Mouse (Mus musculus): ENCODE results near the gene Relb. TPM values are rescaled to one million over a fixed set of nuclear protein-coding genes. Genes with fewer than 3 reads are reported as not detected.

Relb gene
- polyA plus RNA-seq, 1 experiment = 144 TPM

GRCm38 (mm10) chr7:19603849-19604605 lies 25.2 kb downstream of the Relb start, which contains the start of gene Clasrp:
Clasrp (minus strand) TSS chr7:19604486.
- H3K4me3 ChIP-seq (ENCODE audit: low read depth, low read length) = peak within 1 kb of the TSS; percentile 86
- H3K27ac ChIP-seq (ENCODE audit: insufficient read depth, low read depth, low read length) = peak within 1 kb of the TSS; percentile 44; the same call in 1 of the 2 replicates
- peaks cover 23% of the 10 kb centered on the region for H3K4me1 ChIP-seq (ENCODE audit: control insufficient read depth, insufficient read depth, insufficient read length, low read length)
- H3K27me3 ChIP-seq (ENCODE audit: control insufficient read depth, insufficient read depth, low read length) = no peaks in the 10 kb centered on the region
- peaks cover 31% of the 10 kb centered on the region for H3K36me3 ChIP-seq (ENCODE audit: control insufficient read depth, insufficient read depth, low read length)
- WGBS = under 1% methylated on average over 57 of the region's 57 CpGs
- TF ChIP-seq POLR2A (IDR thresholded peaks at IDR 0.05; ENCODE audit: low read depth, low read length) = peak; percentile 84
- no peak for TF ChIP-seq CTCF (IDR thresholded peaks at IDR 0.05; ENCODE audit: extremely low read depth, insufficient read length, insufficient replicate concordance, low read depth, low read length)

GRCm38 (mm10) chr7:19603055-19603454 lies 26.2 kb downstream of the Relb start:
- H3K4me1 ChIP-seq (ENCODE audit: control insufficient read depth, insufficient read depth, insufficient read length, low read length) = peaks cover 23% of the 10 kb centered on the region
- no peak overlapping the region for H3K27ac ChIP-seq (ENCODE audit: insufficient read depth, low read depth, low read length)
- TF ChIP-seq CTCF (IDR thresholded peaks at IDR 0.05; ENCODE audit: extremely low read depth, insufficient read length, insufficient replicate concordance, low read depth, low read length) (no peak), POLR2A (IDR thresholded peaks at IDR 0.05; ENCODE audit: low read depth, low read length) (no peak)
- no peaks in the 10 kb centered on the region for H3K27me3 ChIP-seq (ENCODE audit: control insufficient read depth, insufficient read depth, low read length)
- peaks cover 32% of the 10 kb centered on the region for H3K36me3 ChIP-seq (ENCODE audit: control insufficient read depth, insufficient read depth, low read length)
- 63% methylated on average over 12 of the region's 12 CpGs for WGBS
- peak overlapping the region; percentile 18 for H3K4me3 ChIP-seq (ENCODE audit: low read depth, low read length)

- no peak overlapping the region for H3K27ac ChIP-seq (ENCODE audit: insufficient read depth, low read depth, low read length)
- H3K27me3 ChIP-seq (ENCODE audit: control insufficient read depth, insufficient read depth, low read length) = no peaks in the 10 kb centered on the region
- 76% methylated on average over 5 of the region's 5 CpGs for WGBS
- H3K4me3 ChIP-seq (ENCODE audit: low read depth, low read length) = no peak overlapping the region
- peaks cover 25% of the 10 kb centered on the region for H3K4me1 ChIP-seq (ENCODE audit: control insufficient read depth, insufficient read depth, insufficient read length, low read length)
- TF ChIP-seq POLR2A (IDR thresholded peaks at IDR 0.05; ENCODE audit: low read depth, low read length) = no peak
- no peak for TF ChIP-seq CTCF (IDR thresholded peaks at IDR 0.05; ENCODE audit: extremely low read depth, insufficient read length, insufficient replicate concordance, low read depth, low read length)
- H3K36me3 ChIP-seq (ENCODE audit: control insufficient read depth, insufficient read depth, low read length) = peaks cover 38% of the 10 kb centered on the region
Measured at GRCm38 (mm10) chr7:19600562-19600961, 28.7 kb downstream of the Relb start.

- Histone ChIP-seq H3K27me3 (ENCODE audit: control insufficient read depth, insufficient read depth, low read length) (no peaks in the 10 kb centered on the region), H3K36me3 (ENCODE audit: control insufficient read depth, insufficient read depth, low read length) (peaks cover 62% of the 10 kb centered on the region), H3K4me3 (ENCODE audit: low read depth, low read length) (no peak overlapping the region), H3K27ac (ENCODE audit: insufficient read depth, low read depth, low read length) (no peak overlapping the region), H3K4me1 (ENCODE audit: control insufficient read depth, insufficient read depth, insufficient read length, low read length) (peaks cover 4% of the 10 kb centered on the region; the same call in 1 of the 2 replicates)
- WGBS = 84% methylated on average over 10 of the region's 10 CpGs
- TF ChIP-seq CTCF (IDR thresholded peaks at IDR 0.05; ENCODE audit: extremely low read depth, insufficient read length, insufficient replicate concordance, low read depth, low read length) (no peak), POLR2A (IDR thresholded peaks at IDR 0.05; ENCODE audit: low read depth, low read length) (no peak)
Measured at GRCm38 (mm10) chr7:19593061-19593730, 36.0 kb downstream of the Relb start.

- TF ChIP-seq CTCF (IDR thresholded peaks at IDR 0.05; ENCODE audit: extremely low read depth, insufficient read length, insufficient replicate concordance, low read depth, low read length) (peak; percentile 76; the same call in 1 of the 2 replicates), POLR2A (IDR thresholded peaks at IDR 0.05; ENCODE audit: low read depth, low read length) (no peak)
- WGBS = 51% methylated on average over 3 of the region's 3 CpGs
- Histone ChIP-seq H3K36me3 (ENCODE audit: control insufficient read depth, insufficient read depth, low read length) (peaks cover 74% of the 10 kb centered on the region), H3K4me3 (ENCODE audit: low read depth, low read length) (no peak overlapping the region), H3K4me1 (ENCODE audit: control insufficient read depth, insufficient read depth, insufficient read length, low read length) (no peaks in the 10 kb centered on the region), H3K27ac (ENCODE audit: insufficient read depth, low read depth, low read length) (no peak overlapping the region), H3K27me3 (ENCODE audit: control insufficient read depth, insufficient read depth, low read length) (no peaks in the 10 kb centered on the region)
Measured at GRCm38 (mm10) chr7:19589917-19590316, 39.3 kb downstream of the Relb start.

- peak; percentile 66; the same call in 1 of the 2 replicates for TF ChIP-seq CTCF (IDR thresholded peaks at IDR 0.05; ENCODE audit: extremely low read depth, insufficient read length, insufficient replicate concordance, low read depth, low read length)
- no peak for TF ChIP-seq POLR2A (IDR thresholded peaks at IDR 0.05; ENCODE audit: low read depth, low read length)
- H3K36me3 ChIP-seq (ENCODE audit: control insufficient read depth, insufficient read depth, low read length) = peaks cover 77% of the 10 kb centered on the region
- H3K27ac ChIP-seq (ENCODE audit: insufficient read depth, low read depth, low read length) = no peak overlapping the region
- H3K4me1 ChIP-seq (ENCODE audit: control insufficient read depth, insufficient read depth, insufficient read length, low read length) = no peaks in the 10 kb centered on the region
- H3K27me3 ChIP-seq (ENCODE audit: control insufficient read depth, insufficient read depth, low read length) = no peaks in the 10 kb centered on the region
- WGBS = 43% methylated on average over 3 of the region's 3 CpGs
- H3K4me3 ChIP-seq (ENCODE audit: low read depth, low read length) = no peak overlapping the region
Measured at GRCm38 (mm10) chr7:19589207-19589606, 40.0 kb downstream of the Relb start.

- TF ChIP-seq CTCF (IDR thresholded peaks at IDR 0.05; ENCODE audit: extremely low read depth, insufficient read length, insufficient replicate concordance, low read depth, low read length) (no peak), POLR2A (IDR thresholded peaks at IDR 0.05; ENCODE audit: low read depth, low read length) (no peak)
- Histone ChIP-seq H3K27ac (ENCODE audit: insufficient read depth, low read depth, low read length) (no peak overlapping the region), H3K4me1 (ENCODE audit: control insufficient read depth, insufficient read depth, insufficient read length, low read length) (no peaks in the 10 kb centered on the region), H3K4me3 (ENCODE audit: low read depth, low read length) (no peak overlapping the region), H3K36me3 (ENCODE audit: control insufficient read depth, insufficient read depth, low read length) (peaks cover 79% of the 10 kb centered on the region), H3K27me3 (ENCODE audit: control insufficient read depth, insufficient read depth, low read length) (no peaks in the 10 kb centered on the region)
- 95% methylated on average over 46 of the region's 46 CpGs for WGBS
Measured at GRCm38 (mm10) chr7:19586269-19586668, 43.0 kb downstream of the Relb start.
